Comparison of ENCODE assay signal across 22 mouse cellular contexts in genomic region chr13:24524468-24524867, GRCm38 (mm10). TPM values are rescaled to one million over a fixed set of nuclear protein-coding genes. Genes with fewer than 3 reads are reported as not detected.
DNase-seq lines count a peak whose midpoint lies in the region; ATAC-seq and TF ChIP-seq lines count a peak whose summit lies in the region.
"Had no signal": no experiment of that assay in that cellular context is flagged by ENCODE, and none has a peak within 500 bp of the region (broad histone marks: within the 10 kb centered on the region; RNA-seq: fewer than 3 reads in every experiment).

No protein-coding gene starts in this region.

- H3K36me3 ChIP-seq in hindbrain, postnatal 0 days (ENCODE audit: insufficient read depth, low read length): no peaks in the 10 kb centered on the region
- H3K36me3 ChIP-seq: embryonic facial prominence, embryonic 10.5 days; embryonic facial prominence, embryonic 13.5 days; forebrain, embryonic 12.5 days; hindbrain, embryonic 12.5 days; hindbrain, embryonic 15.5 days had no signal

- no peaks in the 10 kb centered on the region for H3K27me3 ChIP-seq in hindbrain, postnatal 0 days (ENCODE audit: insufficient read depth, low read length)
- H3K27me3 ChIP-seq: embryonic facial prominence, embryonic 13.5 days; forebrain, embryonic 12.5 days; hindbrain, embryonic 12.5 days; hindbrain, embryonic 15.5 days had no signal

- no peak overlapping the region for H3K4me2 ChIP-seq in hindbrain, postnatal 0 days (ENCODE audit: low read depth, low read length)
- H3K4me2 ChIP-seq: embryonic facial prominence, embryonic 13.5 days; forebrain, embryonic 12.5 days; heart, embryonic 11.5 days; hindbrain, embryonic 12.5 days; hindbrain, embryonic 15.5 days had no signal

- H3K9ac ChIP-seq in hindbrain, postnatal 0 days (replicated peaks; ENCODE audit: low read length): no peak overlapping the region
- H3K9ac ChIP-seq: embryonic facial prominence, embryonic 13.5 days; forebrain, embryonic 12.5 days; hindbrain, embryonic 12.5 days; hindbrain, embryonic 15.5 days had no signal

- H3K4me1 ChIP-seq in hindbrain, postnatal 0 days (ENCODE audit: insufficient read depth, low read length): peaks cover 16% of the 10 kb centered on the region; the same call in 1 of the 2 replicates

- DNase-seq in CD4-positive, CD25-positive, alpha-beta regulatory T cell, adult 2 months (ENCODE audit: low read depth, low spot score): peak; percentile 50
- peak; percentile 82 for DNase-seq in induced T-regulatory cell, adult 2 months (ENCODE audit: low read depth)
- DNase-seq in layer of hippocampus, adult 18-20 months (ENCODE audit: low spot score in 2 of 2): no peak
- DNase-seq in layer of hippocampus, postnatal 36 days: no peak
- DNase-seq in hindbrain, postnatal 0 days (ENCODE audit: low spot score): no peak
- DNase-seq in kidney, postnatal 4 days: no peak
- DNase-seq: adrenal gland, adult 8-10 months; adrenal gland, postnatal 25 days; cerebellum, adult 11-12 months; cerebellum, adult 9-10 months; gastrocnemius, postnatal 10 days; gastrocnemius, postnatal 36 days had no signal

- ATAC-seq in activated CD4-positive, CD25-positive, alpha-beta regulatory T cell, adult 4 months: peak; percentile 65
- ATAC-seq in neutrophil, adult 5-6 weeks (ENCODE audit: extremely low read depth, insufficient number of reproducible peaks, low FRiP score, poor library complexity, severe bottlenecking): peak; percentile 65; the same call in 1 of the 2 replicates
- ATAC-seq in hindbrain, postnatal 0 days: no peak
- ATAC-seq: forebrain, embryonic 16.5 days had no signal

- 59% methylated on average over 1 of the region's 1 CpGs for WGBS in hindbrain, postnatal 0 days

- no peaks in the 10 kb centered on the region for H3K9me3 ChIP-seq in hindbrain, postnatal 0 days (ENCODE audit: low read length)
- H3K9me3 ChIP-seq: embryonic facial prominence, embryonic 10.5 days; embryonic facial prominence, embryonic 13.5 days; forebrain, embryonic 12.5 days; hindbrain, embryonic 12.5 days; hindbrain, embryonic 15.5 days had no signal

- H3K4me3 ChIP-seq in hindbrain, postnatal 0 days (ENCODE audit: low read length): no peak overlapping the region
- H3K4me3 ChIP-seq: embryonic facial prominence, embryonic 10.5 days; embryonic facial prominence, embryonic 13.5 days; erythroblast, embryonic 14.5 days; forebrain, embryonic 12.5 days; hindbrain, embryonic 12.5 days; hindbrain, embryonic 15.5 days had no signal

- no peak for TF ChIP-seq CTCF in hindbrain, postnatal 0 days (IDR thresholded peaks at IDR 0.05; ENCODE audit: low read depth)

- no peak overlapping the region for H3K27ac ChIP-seq in hindbrain, postnatal 0 days
- H3K27ac ChIP-seq: embryonic facial prominence, embryonic 10.5 days; embryonic facial prominence, embryonic 13.5 days; forebrain, embryonic 12.5 days; hindbrain, embryonic 12.5 days; hindbrain, embryonic 15.5 days had no signal

RNA-seq across cellular contexts. Expression of gene Ripor2, which starts 57.5 kb away (rescaled TPM):
- 100 to 1,000 TPM; 210 to 273 TPM for polyA plus RNA-seq in activated CD4-positive, CD25-positive, alpha-beta regulatory T cell, adult 4 months (2017; shearing (Covaris generic))
- 585 and 610 TPM in 2 replicates for total RNA-seq in neutrophil, adult 5-6 weeks (2017)
- 10 to 100 TPM; 73.1 to 82.3 TPM for total RNA-seq in layer of hippocampus, adult 18-20 months (2021)
- total RNA-seq in layer of hippocampus, postnatal 36 days (2021): 10 to 100 TPM; 75.7 to 81.1 TPM
- 32.9 and 34.8 TPM in 2 replicates for total RNA-seq in hindbrain, postnatal 0 days (2014; rRNA removed)
- polyA plus RNA-seq in hindbrain, postnatal 0 days (2015; fragmentation: Nextera tagmentation; extraction: Ambion mirVana): 12.5 and 13.1 TPM in 2 replicates

Comparison
In these comparisons a context has a peak if more than half of its experiments do, and no peak if none do; other contexts are left out.
1. DNase-seq: peak in CD4-positive, CD25-positive, alpha-beta regulatory T cell, adult 2 months (single experiment) and induced T-regulatory cell, adult 2 months (single experiment); none in layer of hippocampus, adult 18-20 months (0 of 2), layer of hippocampus, postnatal 36 days (0 of 2), hindbrain, postnatal 0 days (single experiment) and kidney, postnatal 4 days (0 of 2).